Mouse (Mus musculus) neural tube, embryonic 12.5 days (tissue): ENCODE results near the gene Camk2d. TPM values are rescaled to one million over a fixed set of nuclear protein-coding genes. Genes with fewer than 3 reads are reported as not detected.

Experiments
- ATAC-seq: fragments of 200-750 bp; cut with Nextera tagmentation; 2 replicates; pipeline ENCODE4 v1.8.0; 2017; ENCODE audit warnings: low read depth, mild to moderate bottlenecking, moderate TSS enrichment, moderate library complexity; ENCODE audit not compliant: low FRiP score
- H3K27ac ChIP-seq: fragments of 300-500 bp; sonication (generic); 2 replicates; pipeline ENCODE4 v1.5.1; 2016
- H3K27me3 ChIP-seq: fragments of 300-500 bp; sonication (generic); replicated peaks from 2 replicates; pipeline ENCODE4 v1.6.1; 2016; ENCODE audit warnings: mild to moderate bottlenecking
- H3K36me3 ChIP-seq: fragments of 300-500 bp; sonication (generic); 2 replicates; pipeline ENCODE4 v1.6.1; 2016; ENCODE audit warnings: mild to moderate bottlenecking
- H3K4me1 ChIP-seq: fragments of 300-500 bp; sonication (generic); 2 replicates; pipeline ENCODE4 v1.6.1; 2016
- H3K4me2 ChIP-seq: fragments of 300-500 bp; sonication (generic); replicated peaks from 2 replicates; pipeline ENCODE4 v1.6.1; 2016; ENCODE audit warnings: mild to moderate bottlenecking
- H3K4me3 ChIP-seq: fragments of 300-500 bp; sonication (generic); 2 replicates; pipeline ENCODE4 v1.5.1; 2016
- H3K9ac ChIP-seq: fragments of 300-500 bp; sonication (generic); 2 replicates; pipeline ENCODE4 v1.6.1; 2016; ENCODE audit warnings: mild to moderate bottlenecking
- H3K9me3 ChIP-seq: fragments of 300-500 bp; sonication (generic); 2 replicates; pipeline ENCODE4 v1.6.1; 2016; ENCODE audit warnings: mild to moderate bottlenecking
- WGBS: fragments of 180-500 bp; shearing (Covaris S2); methylation state at CpG from one replicate; pipeline ENCODE4 v1.1.7; 2016; 5-methylcytosine and 5-hydroxymethylcytosine counted together
- polyA plus RNA-seq: library from polyadenylated mRNA; unstranded; fragments of >200 nt; fragmentation: Nextera tagmentation; extraction: Ambion mirVana; gene quantifications from 2 replicates; pipeline ENCODE4 v1.2.1, GENCODE M21; 2016

The Camk2d gene
- polyA plus RNA-seq, 1 experiment from 2014 or later: 31.4 TPM

DNA sequence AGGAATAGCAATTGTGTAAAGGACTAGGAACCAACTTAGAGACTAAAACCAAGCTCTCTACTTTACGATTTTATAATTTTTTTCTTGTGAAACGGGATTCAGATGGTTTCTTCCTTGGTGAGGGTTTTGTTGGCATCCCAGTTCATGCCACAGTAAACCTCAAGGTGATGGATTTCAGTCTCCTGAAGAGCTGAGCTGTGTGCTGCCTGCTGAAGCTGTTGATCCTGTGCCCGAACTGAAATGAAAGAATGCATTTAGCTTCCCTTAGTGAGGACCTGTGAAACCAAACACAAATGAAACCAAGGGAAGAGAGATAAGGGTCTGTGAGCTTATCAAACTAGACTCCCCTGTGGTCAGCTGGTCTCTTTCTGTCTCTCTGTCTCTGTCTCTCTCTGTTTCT lies 103.6 kb downstream of the Camk2d start:
- Histone ChIP-seq H3K27me3 (no peaks in the 10 kb centered on the region), H3K27ac (no peak overlapping the region), H3K9ac (no peak overlapping the region), H3K4me3 (no peak overlapping the region), H3K4me1 (peaks cover 8% of the 10 kb centered on the region), H3K36me3 (no peaks in the 10 kb centered on the region), H3K4me2 (no peak overlapping the region), H3K9me3 (no peaks in the 10 kb centered on the region)
- 76% methylated on average over 3 of the region's 3 CpGs for WGBS
- no peak for ATAC-seq

DNA sequence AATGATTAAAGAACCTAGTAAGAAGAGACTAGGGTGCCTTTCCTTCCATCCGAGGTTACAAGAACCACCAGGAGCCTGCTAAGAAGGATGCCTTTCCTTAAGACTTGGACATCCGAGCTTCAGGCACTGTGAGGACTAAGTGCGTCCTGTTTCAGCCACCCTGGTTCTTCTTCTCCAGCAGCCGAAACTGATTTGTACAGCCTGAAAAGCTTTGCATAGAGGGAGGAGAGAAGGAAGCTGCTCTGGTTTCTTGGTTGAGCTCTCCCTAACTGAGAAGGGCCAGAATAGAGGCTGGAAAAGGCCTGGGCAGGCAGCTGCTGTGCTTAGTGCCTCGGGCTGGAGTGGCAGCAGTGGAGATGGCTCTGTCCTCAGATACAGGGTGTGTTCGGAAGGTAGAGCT lies 105.0 kb downstream of the Camk2d start:
- Histone ChIP-seq H3K9me3 (no peaks in the 10 kb centered on the region), H3K36me3 (no peaks in the 10 kb centered on the region), H3K27me3 (no peaks in the 10 kb centered on the region), H3K9ac (no peak overlapping the region), H3K27ac (no peak overlapping the region), H3K4me1 (no peaks in the 10 kb centered on the region), H3K4me2 (no peak overlapping the region), H3K4me3 (no peak overlapping the region)
- WGBS: 89% methylated on average over 6 of the region's 6 CpGs
- ATAC-seq: no peak

DNA sequence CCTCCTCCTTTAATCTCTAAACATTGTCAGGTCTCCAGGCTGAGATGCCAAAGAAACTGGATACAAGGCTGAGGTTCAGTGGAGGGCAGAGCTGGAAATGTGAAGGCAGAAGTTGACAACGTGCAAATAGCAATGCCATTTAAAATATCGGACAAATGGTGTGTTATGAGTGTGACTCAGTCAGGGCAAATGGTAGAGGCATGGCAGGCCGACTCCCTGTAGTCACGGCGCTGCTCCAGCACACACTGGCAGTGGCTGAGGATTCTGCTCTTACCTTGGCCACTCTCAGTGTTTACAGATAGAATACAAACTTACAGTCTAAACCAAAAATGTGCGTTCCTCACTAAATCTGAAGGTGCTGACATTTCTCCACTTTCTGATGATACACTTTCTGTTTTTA lies 105.5 kb downstream of the Camk2d start:
- Histone ChIP-seq H3K36me3 (no peaks in the 10 kb centered on the region), H3K27ac (no peak overlapping the region), H3K27me3 (no peaks in the 10 kb centered on the region), H3K4me3 (no peak overlapping the region), H3K4me2 (no peak overlapping the region), H3K9ac (no peak overlapping the region), H3K4me1 (no peaks in the 10 kb centered on the region), H3K9me3 (no peaks in the 10 kb centered on the region)
- no peak for ATAC-seq
- 87% methylated on average over 6 of the region's 6 CpGs for WGBS

DNA sequence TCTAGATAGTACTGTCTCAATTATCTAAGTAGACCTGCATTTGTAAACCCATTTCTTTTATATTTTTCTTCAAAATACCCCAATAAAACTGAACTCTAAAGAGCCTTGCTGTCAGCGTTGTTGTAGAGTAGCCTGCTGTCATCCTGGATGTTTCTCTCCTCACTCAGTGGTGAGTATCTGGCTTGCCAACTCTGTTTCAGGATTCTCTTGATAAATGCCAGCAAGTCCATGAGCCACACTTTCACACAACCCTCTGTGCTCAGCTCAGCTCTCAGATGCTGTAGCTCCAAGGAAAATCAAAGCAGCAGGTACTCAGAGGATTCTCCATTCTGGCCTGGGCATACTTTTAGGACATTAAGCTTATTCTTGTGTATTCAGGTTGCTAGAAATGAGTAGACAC lies 109.4 kb downstream of the Camk2d start:
- no peak for ATAC-seq
- no peak overlapping the region for H3K4me3 ChIP-seq
- H3K9me3 ChIP-seq: no peaks in the 10 kb centered on the region
- WGBS: 95% methylated on average over 1 of the region's 1 CpGs
- no peaks in the 10 kb centered on the region for H3K27me3 ChIP-seq
- no peak overlapping the region for H3K4me2 ChIP-seq
- H3K9ac ChIP-seq: no peak overlapping the region
- H3K4me1 ChIP-seq: no peaks in the 10 kb centered on the region
- H3K36me3 ChIP-seq: no peaks in the 10 kb centered on the region
- no peak overlapping the region for H3K27ac ChIP-seq

DNA sequence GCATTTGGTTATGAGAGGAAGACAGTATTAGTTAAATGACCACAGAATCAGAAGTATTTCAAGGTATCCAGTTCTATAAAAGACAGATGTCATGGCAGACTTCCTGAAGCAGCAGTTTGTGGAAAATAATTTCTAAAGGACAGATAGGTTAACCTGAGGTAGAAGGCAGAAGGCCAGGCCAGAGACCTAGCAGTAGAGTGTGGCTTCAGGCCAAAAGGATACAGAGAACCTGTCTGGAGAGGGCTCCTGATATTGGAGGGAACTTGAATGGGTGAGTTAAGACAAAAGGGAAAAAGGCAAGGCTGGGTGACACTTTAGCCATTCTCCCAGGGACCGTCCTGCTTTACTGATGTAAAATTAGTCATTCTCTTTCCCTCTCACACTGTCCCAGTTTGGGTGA lies 118.2 kb downstream of the Camk2d start:
- no peak overlapping the region for H3K9ac ChIP-seq
- H3K27ac ChIP-seq: no peak overlapping the region
- H3K36me3 ChIP-seq: no peaks in the 10 kb centered on the region
- no peaks in the 10 kb centered on the region for H3K4me1 ChIP-seq
- H3K4me2 ChIP-seq: no peak overlapping the region
- no peaks in the 10 kb centered on the region for H3K9me3 ChIP-seq
- WGBS: 34% methylated on average over 1 of the region's 1 CpGs
- no peak overlapping the region for H3K4me3 ChIP-seq
- ATAC-seq: no peak
- no peaks in the 10 kb centered on the region for H3K27me3 ChIP-seq

DNA sequence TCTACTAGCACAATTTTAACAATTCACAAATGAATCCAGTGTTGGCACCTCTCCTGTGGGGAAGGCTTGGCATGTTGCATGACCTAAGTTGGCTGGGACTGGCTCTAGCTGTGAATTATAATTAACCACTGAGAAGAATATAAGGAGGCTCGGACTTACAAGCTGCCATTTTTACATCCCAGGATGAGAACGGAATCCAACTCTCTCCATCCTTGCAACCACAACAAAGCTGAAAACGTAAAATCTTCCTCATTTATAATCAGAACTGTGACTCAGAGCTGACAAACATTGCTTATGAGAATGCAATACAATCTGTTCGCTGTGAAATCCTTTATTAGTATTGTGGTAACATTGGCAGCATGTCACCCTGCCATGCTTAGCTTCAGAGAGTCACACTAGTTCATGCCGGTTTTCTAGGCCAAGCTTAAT lies 126.9 kb downstream of the Camk2d start:
- ATAC-seq: no peak
- H3K9me3 ChIP-seq: no peaks in the 10 kb centered on the region

DNA sequence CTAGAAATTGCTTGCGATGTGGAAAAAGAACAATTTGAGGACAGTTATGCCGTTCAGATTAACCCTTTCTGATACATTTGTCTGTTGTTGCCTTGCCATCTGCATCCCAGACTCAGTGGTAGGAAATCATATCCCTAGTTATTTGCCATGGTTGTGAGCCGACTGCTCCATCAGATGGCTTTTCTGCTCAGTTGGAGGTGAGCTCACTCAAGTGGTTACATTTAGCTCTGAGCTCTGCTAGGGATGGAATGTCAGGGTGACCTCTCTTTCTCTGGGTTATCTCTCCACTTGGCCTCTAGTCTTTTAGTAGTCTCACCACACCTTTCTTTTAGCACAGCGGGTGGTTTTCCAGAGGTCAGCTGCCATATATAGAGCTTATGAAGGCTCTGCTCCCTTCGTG lies 127.4 kb downstream of the Camk2d start:
- H3K27me3 ChIP-seq: no peaks in the 10 kb centered on the region
- no peak overlapping the region for H3K27ac ChIP-seq
- H3K36me3 ChIP-seq: no peaks in the 10 kb centered on the region
- no peaks in the 10 kb centered on the region for H3K4me1 ChIP-seq
- H3K9me3 ChIP-seq: no peaks in the 10 kb centered on the region
- no peak overlapping the region for H3K4me2 ChIP-seq
- H3K4me3 ChIP-seq: no peak overlapping the region
- 78% methylated on average over 5 of the region's 5 CpGs for WGBS
- no peak overlapping the region for H3K9ac ChIP-seq
- no peak for ATAC-seq

More for the DNA sequence above, 126.9 kb downstream of the Camk2d start:
- 87% methylated on average over 5 of the region's 5 CpGs for WGBS
- H3K4me1 ChIP-seq: no peaks in the 10 kb centered on the region
- H3K4me2 ChIP-seq: no peak overlapping the region
- no peaks in the 10 kb centered on the region for H3K27me3 ChIP-seq
- no peak overlapping the region for H3K9ac ChIP-seq
- no peak overlapping the region for H3K4me3 ChIP-seq
- no peak overlapping the region for H3K27ac ChIP-seq
- H3K36me3 ChIP-seq: no peaks in the 10 kb centered on the region

DNA sequence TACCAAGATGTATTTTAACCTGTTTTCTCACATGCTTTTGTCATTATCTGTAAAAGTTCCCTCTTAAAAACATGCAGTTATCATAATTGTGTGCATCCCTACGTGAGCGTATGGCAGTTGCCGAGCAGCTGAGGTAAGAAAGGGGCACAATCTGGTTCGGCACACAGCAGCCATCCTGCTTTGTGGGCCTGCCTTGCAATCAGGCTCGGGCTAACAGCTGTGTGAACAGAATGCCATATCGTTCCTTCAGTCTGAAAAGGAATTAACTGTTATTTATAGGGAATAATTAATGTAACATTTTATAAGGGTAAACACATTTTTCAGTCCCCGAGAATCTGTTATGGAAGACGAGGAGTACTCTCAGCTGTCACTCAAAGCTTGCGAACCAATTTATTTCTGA lies 129.5 kb downstream of the Camk2d start:
- no peak overlapping the region for H3K4me3 ChIP-seq
- H3K36me3 ChIP-seq: no peaks in the 10 kb centered on the region
- H3K27me3 ChIP-seq: no peaks in the 10 kb centered on the region
- H3K9ac ChIP-seq: no peak overlapping the region
- no peaks in the 10 kb centered on the region for H3K4me1 ChIP-seq
- 74% methylated on average over 9 of the region's 9 CpGs for WGBS
- H3K9me3 ChIP-seq: no peaks in the 10 kb centered on the region
- no peak for ATAC-seq
- H3K27ac ChIP-seq: no peak overlapping the region
- no peak overlapping the region for H3K4me2 ChIP-seq

DNA sequence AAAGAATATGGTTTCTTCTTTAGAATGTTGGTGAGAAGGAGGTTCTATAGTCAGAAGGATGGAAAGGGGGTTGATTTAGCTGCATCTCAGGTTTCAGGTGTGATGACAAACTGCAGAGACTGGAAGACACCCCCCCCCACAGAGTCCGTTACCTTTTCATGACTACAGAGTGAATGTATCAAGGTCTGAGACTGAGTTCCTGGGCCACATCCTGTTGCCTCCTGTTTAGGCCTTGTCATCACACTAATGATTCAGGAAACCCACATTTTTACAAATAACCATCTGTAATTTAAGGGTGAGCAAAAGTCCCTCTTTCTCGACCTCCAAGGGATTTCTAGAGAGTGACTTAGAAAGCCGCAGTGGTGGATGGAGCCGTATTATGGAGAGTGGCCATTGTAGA lies 131.3 kb downstream of the Camk2d start:
- Histone ChIP-seq H3K27me3 (no peaks in the 10 kb centered on the region), H3K4me1 (no peaks in the 10 kb centered on the region), H3K36me3 (no peaks in the 10 kb centered on the region), H3K9ac (no peak overlapping the region), H3K9me3 (no peaks in the 10 kb centered on the region), H3K4me3 (no peak overlapping the region), H3K4me2 (no peak overlapping the region), H3K27ac (no peak overlapping the region)
- ATAC-seq: no peak
- 95% methylated on average over 4 of the region's 4 CpGs for WGBS

DNA sequence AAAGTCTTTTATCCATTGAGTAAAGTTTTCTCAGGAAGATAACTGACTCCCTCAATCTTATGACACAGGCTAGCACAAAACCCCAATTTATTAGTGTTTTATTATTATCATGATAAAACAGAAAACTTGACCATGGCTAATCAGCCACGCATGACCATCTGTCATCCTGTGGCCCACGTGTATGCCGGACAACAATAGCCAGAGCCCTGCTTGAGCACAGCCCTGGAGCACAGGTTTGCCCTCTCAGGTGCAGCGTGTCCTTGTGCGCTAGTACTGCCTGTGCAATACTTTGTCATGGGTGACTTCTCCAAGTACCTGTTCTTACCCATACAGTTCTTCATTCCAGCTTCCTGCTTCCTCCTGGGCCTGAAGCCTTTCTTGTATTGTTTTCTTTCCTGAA lies 134.3 kb downstream of the Camk2d start:
- Histone ChIP-seq H3K4me1 (no peaks in the 10 kb centered on the region), H3K27ac (no peak overlapping the region), H3K4me2 (no peak overlapping the region), H3K4me3 (no peak overlapping the region), H3K9ac (no peak overlapping the region), H3K36me3 (no peaks in the 10 kb centered on the region), H3K9me3 (no peaks in the 10 kb centered on the region), H3K27me3 (no peaks in the 10 kb centered on the region)
- 75% methylated on average over 5 of the region's 5 CpGs for WGBS
- ATAC-seq: no peak

DNA sequence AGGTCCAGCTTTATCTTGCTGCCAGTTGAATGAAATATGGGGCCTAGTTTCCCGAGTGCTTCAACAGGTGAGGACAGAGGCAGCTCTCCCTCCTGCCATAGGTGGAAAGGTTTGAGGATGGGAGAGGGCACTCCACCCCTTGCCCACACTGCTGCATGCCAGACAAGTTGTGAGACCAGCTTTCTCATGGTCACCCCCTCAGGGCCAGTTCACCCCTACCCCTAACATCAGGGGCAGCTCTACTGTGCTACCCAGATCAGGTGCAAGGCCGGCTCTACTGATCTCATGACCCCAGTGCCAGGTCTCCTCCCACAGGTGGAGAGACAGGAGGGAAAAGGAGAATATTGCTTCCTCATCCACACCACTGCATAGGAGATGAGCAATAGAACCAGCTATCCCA lies 136.2 kb downstream of the Camk2d start:
- Histone ChIP-seq H3K36me3 (no peaks in the 10 kb centered on the region), H3K9me3 (no peaks in the 10 kb centered on the region), H3K4me2 (no peak overlapping the region), H3K9ac (no peak overlapping the region), H3K27ac (no peak overlapping the region), H3K27me3 (no peaks in the 10 kb centered on the region), H3K4me3 (no peak overlapping the region), H3K4me1 (no peaks in the 10 kb centered on the region)
- 86% methylated on average over 2 of the region's 2 CpGs for WGBS
- ATAC-seq: no peak

DNA sequence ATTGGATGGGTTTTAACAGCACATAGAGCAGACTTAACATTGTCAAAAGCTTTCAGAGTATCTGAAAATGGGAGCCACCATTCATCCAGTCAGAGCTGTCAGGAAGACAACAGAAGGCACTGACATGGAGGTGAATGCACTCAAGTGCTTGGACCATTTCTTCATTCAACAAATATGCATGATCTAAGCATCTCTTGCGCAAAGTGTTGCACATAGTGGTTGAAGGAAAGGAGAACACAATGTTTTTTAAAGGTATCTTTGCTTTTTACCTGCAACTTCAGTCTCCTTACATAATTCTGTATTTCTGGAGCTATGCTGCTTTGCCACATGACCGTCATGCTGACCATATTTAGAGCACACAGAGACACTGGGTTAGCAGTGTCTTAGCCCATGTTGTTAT lies 138.4 kb downstream of the Camk2d start:
- Histone ChIP-seq H3K4me2 (no peak overlapping the region), H3K4me3 (no peak overlapping the region), H3K36me3 (no peaks in the 10 kb centered on the region), H3K27ac (no peak overlapping the region), H3K4me1 (no peaks in the 10 kb centered on the region), H3K9ac (no peak overlapping the region), H3K27me3 (no peaks in the 10 kb centered on the region), H3K9me3 (no peaks in the 10 kb centered on the region)
- WGBS: 91% methylated on average over 2 of the region's 2 CpGs
- no peak for ATAC-seq

DNA sequence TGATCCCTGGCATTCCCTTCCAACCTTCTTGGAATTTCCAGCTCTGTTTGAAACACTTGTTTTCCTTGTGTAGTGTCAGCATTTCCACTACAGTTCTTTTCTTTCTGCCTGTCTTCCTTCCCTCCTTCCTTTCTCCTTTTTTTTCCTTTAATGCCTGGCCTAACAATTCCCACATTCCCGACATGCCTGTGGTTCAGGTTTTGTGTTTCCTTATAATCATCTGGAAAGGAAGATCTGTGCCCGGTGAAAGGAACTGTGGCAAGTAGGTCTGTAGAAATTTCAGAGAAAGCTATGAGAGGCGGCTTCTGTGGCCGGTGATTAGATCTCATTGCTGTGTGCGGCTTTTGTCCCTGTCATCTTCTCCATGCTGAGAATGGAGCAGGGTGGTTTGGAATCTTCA lies 139.1 kb downstream of the Camk2d start:
- WGBS: 90% methylated on average over 5 of the region's 5 CpGs

DNA sequence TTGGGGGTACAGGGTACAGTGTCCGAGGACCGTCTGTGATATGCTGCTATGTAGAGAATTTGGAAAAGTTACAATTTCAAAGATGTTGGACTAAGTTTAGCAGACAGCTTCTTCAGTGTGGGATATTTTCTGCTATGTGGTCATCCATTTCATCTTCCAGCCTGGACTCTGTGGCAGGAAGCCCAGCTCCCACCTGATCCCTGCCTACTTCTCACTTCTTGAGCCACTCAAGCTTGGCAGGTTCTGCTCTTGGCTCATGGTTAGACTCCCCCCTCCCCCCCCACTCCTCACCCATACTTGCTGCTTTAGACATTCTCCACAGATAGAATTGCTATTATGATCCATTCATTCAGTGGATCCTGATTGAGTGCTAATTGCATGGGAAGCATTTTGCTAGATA lies 141.0 kb downstream of the Camk2d start:
- ATAC-seq: no peak
- Histone ChIP-seq H3K27ac (no peak overlapping the region), H3K4me2 (no peak overlapping the region), H3K36me3 (no peaks in the 10 kb centered on the region), H3K27me3 (no peaks in the 10 kb centered on the region), H3K4me3 (no peak overlapping the region), H3K9me3 (no peaks in the 10 kb centered on the region), H3K9ac (no peak overlapping the region), H3K4me1 (no peaks in the 10 kb centered on the region)
- 88% methylated on average over 2 of the region's 2 CpGs for WGBS

More for the DNA sequence above, 139.1 kb downstream of the Camk2d start:
- Histone ChIP-seq H3K4me1 (no peaks in the 10 kb centered on the region), H3K9me3 (no peaks in the 10 kb centered on the region), H3K27me3 (no peaks in the 10 kb centered on the region), H3K4me2 (no peak overlapping the region), H3K27ac (no peak overlapping the region), H3K4me3 (no peak overlapping the region), H3K9ac (no peak overlapping the region), H3K36me3 (no peaks in the 10 kb centered on the region)
- ATAC-seq: no peak
